In the genomic region with DNA sequence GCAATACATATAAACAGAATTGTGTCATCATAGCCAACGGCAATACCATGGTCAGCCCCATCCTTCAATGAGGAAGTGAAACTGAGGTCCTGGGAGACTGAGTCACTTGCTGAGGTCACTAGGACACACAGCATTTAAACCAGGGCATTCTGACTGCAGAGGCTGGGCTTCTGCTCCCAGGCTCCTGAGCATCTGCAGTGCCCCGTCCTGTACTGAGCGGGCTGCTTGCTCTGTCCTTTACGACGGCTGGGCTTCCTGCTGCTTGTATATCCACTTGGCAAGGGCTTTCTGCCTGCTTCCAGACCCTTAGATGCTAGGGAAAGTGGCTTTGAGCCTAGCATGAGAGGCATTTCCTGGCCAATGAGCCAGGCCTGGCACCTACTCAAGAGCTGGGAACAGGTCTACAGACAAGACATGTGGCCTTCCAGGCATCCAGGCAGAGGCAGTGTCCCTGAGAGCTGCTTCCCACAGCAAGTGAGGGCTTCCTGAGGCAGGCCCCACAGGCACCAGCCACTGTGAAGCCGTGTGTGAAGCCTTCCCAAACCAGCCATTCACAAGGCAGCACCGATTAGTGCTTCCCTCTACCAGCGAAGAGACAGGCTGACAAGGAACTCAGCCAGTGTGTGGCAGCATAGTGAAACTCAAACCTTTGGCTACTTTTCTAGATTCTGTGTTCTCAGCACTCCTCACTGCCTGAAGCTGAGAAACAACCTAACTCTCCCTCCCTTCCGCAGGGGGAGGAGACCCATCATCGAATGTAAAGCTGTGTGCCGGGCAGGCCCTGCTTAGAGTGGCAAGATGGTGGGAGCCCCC, we compare ENCODE assay signal across 8 mouse cellular contexts. TPM values are rescaled to one million over a fixed set of nuclear protein-coding genes. Genes with fewer than 3 reads are reported as not detected.
DNase-seq lines count a peak whose midpoint lies in the region; ATAC-seq lines count a peak whose summit lies in the region.

No protein-coding gene starts in this region.

- H3K36me3 ChIP-seq in forebrain, embryonic 14.5 days (ENCODE audit: control insufficient read depth, insufficient read depth, low read length), result no peaks in the 10 kb centered on the region

- peak overlapping the region; percentile 46; the same call in 1 of the 2 replicates for H3K9ac ChIP-seq in forebrain, embryonic 14.5 days (ENCODE audit: low read length)

- H3K4me1 ChIP-seq in forebrain, embryonic 14.5 days (ENCODE audit: control insufficient read depth, insufficient read depth, low read length), result peaks cover 15% of the 10 kb centered on the region

- WGBS in forebrain, embryonic 14.5 days, result 28% methylated on average over 11 of the region's 11 CpGs

- peak; percentile 93 for DNase-seq in Muller cell, postnatal 12 days (ENCODE audit: inconsistent ontology term)
- peak; percentile 39 for DNase-seq in cerebellum, adult 11 months
- DNase-seq in forebrain, embryonic 14.5 days (ENCODE audit: low spot score), result peak; percentile 74
- peak; percentile 89 for DNase-seq in heart, postnatal 4 days
- DNase-seq in layer of hippocampus, postnatal 10 days (ENCODE audit: low spot score in 2 of 2), result peak; percentile 66 to 68
- DNase-seq in lung, postnatal 14 days, result peak; percentile 78
- peak; percentile 23 for DNase-seq in right cerebral cortex, postnatal 14 days
- no peak for DNase-seq in thymus, postnatal 14 days

- H3K27me3 ChIP-seq in forebrain, embryonic 14.5 days (replicated peaks; ENCODE audit: control insufficient read depth, insufficient read depth, low read length), result no peaks in the 10 kb centered on the region

- ATAC-seq in forebrain, embryonic 14.5 days, result peak; percentile 63

- H3K9me3 ChIP-seq in forebrain, embryonic 14.5 days (replicated peaks; ENCODE audit: control insufficient read depth, low read length), result no peaks in the 10 kb centered on the region

- H3K4me2 ChIP-seq in forebrain, embryonic 14.5 days (ENCODE audit: low read length), result peak overlapping the region; percentile 18; the same call in 1 of the 2 replicates

- peak overlapping the region; percentile 74 for H3K27ac ChIP-seq in forebrain, embryonic 14.5 days (ENCODE audit: low read depth, low read length)

- no peak overlapping the region for H3K4me3 ChIP-seq in forebrain, embryonic 14.5 days (ENCODE audit: low read depth, low read length)

RNA-seq across cellular contexts. Expression of gene Prkcd, which starts 32.5 kb away (rescaled TPM):
- 17.9 and 19.5 TPM in 2 replicates for polyA plus RNA-seq in forebrain, embryonic 14.5 days (2014; fragmentation: Nextera tagmentation; extraction: Ambion mirVana)
- total RNA-seq in heart, postnatal 4 days (2021), result 10 to 100 TPM; 28.6 to 30.9 TPM
- total RNA-seq in layer of hippocampus, postnatal 10 days (2021), result 10 to 100 TPM; 37.2 to 38.6 TPM

RNA-seq across cellular contexts. Expression of gene Tkt, which starts 45.3 kb away (rescaled TPM):
- polyA plus RNA-seq in forebrain, embryonic 14.5 days (2014; fragmentation: Nextera tagmentation; extraction: Ambion mirVana), result 134 and 154 TPM in 2 replicates
- total RNA-seq in heart, postnatal 4 days (2021), result 10 to 100 TPM; 67.9 to 69.2 TPM
- 100 to 1,000 TPM; 208 to 226 TPM for total RNA-seq in layer of hippocampus, postnatal 10 days (2021)
